Mouse (Mus musculus): ENCODE measurements at regions not wholly inside any gene's neighbourhood (a gene's known extent, or its start where the extent isn't known, plus 50 kb on each side); places are given as distances from the start of the nearest gene placed in this dataset.

- TF ChIP-seq GATA1 (IDR thresholded peaks at IDR 0.05; ENCODE audit: low read length) (no peak), TAL1 (IDR thresholded peaks at IDR 0.05; ENCODE audit: low read length) (no peak)
These were observed 135.8 kb upstream of the Arid1b start for GRCm38 (mm10) chr17:4858304-4858703.
